Comparison of ENCODE assay signal across 8 mouse cellular contexts in the genomic region with DNA sequence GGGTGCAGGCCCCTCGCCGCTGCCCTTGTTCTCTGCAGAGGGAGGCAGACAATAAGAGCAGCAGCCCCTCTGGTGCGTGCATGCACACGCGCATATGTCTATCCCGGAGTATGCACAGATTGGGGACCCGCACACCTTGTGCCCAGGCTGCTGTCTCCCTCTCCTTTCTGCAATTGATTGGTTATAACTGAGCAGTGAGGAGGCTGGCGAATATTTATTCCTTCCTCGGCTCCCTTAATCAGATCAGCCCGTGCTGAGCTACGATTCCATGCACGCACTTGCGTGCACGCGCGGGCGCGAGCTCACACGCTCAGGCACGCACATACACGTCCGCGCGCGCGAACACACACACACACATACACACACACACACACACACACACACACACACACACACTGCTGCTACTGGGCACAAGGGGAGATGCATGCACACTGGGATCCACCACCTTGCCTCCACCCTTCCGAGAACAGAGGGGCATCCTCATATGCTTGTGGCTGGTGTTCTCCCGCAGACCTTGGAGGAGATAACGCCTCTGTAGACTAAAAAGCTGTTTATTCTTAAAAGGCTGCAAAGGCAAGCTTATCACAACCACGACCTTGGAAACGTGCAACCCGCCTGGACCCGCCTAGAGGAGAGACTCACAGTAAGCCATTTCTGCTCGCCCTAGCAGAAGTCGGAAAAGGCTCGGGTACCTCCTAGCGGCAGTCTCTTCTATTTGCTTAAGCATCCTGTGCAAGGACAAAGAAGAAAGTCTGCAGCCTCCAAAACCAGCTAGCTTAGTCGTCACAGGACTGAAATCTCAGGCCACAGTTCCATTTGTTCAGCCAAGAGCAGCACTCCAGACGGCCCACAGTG. TPM values are rescaled to one million over a fixed set of nuclear protein-coding genes. Genes with fewer than 3 reads are reported as not detected.
DNase-seq lines count a peak whose midpoint lies in the region; ATAC-seq and TF ChIP-seq lines count a peak whose summit lies in the region.

No protein-coding gene starts in this region.

- H3K27ac ChIP-seq in heart, embryonic 12.5 days (ENCODE audit: poor library complexity, severe bottlenecking) = peak overlapping the region; percentile 19; the same call in 1 of the 2 replicates
- peak overlapping the region; percentile 51 for H3K27ac ChIP-seq in kidney, embryonic 15.5 days
- 0 out of 2 replicates have a peak overlapping the region, but pooled peaks have one; percentile 38 for H3K27ac ChIP-seq in limb, embryonic 14.5 days (replicated peaks; ENCODE audit: low read depth, low read length)
- H3K27ac ChIP-seq in midbrain, embryonic 14.5 days (replicated peaks; ENCODE audit: low read depth, low read length) = peak overlapping the region; percentile 99

- peaks cover 36% of the 10 kb centered on the region for H3K27me3 ChIP-seq in erythroblast, embryonic 14.5 days (ENCODE audit: control insufficient read depth)
- peaks cover 20% of the 10 kb centered on the region for H3K27me3 ChIP-seq in heart, embryonic 12.5 days (replicated peaks)
- peaks cover 15% of the 10 kb centered on the region for H3K27me3 ChIP-seq in kidney, embryonic 15.5 days
- peaks cover 10% of the 10 kb centered on the region; the same call in 1 of the 2 replicates for H3K27me3 ChIP-seq in limb, embryonic 14.5 days (ENCODE audit: control insufficient read depth, insufficient read depth, low read length)
- no peaks in the 10 kb centered on the region for H3K27me3 ChIP-seq in midbrain, embryonic 14.5 days (ENCODE audit: control insufficient read depth, insufficient read depth, low read length)

- H3K9me3 ChIP-seq in erythroblast, embryonic 14.5 days (ENCODE audit: control insufficient read depth, low read length) = no peaks in the 10 kb centered on the region
- no peaks in the 10 kb centered on the region for H3K9me3 ChIP-seq in heart, embryonic 12.5 days (replicated peaks)
- H3K9me3 ChIP-seq in kidney, embryonic 15.5 days (replicated peaks) = no peaks in the 10 kb centered on the region
- H3K9me3 ChIP-seq in limb, embryonic 14.5 days (ENCODE audit: control insufficient read depth, low read length) = no peaks in the 10 kb centered on the region
- H3K9me3 ChIP-seq in midbrain, embryonic 14.5 days (ENCODE audit: control insufficient read depth, low read length) = no peaks in the 10 kb centered on the region

- no peak for ATAC-seq in erythroblast, adult 5-6 weeks (replicated peaks; ENCODE audit: low FRiP score, poor library complexity, severe bottlenecking)
- peak; percentile 80 for ATAC-seq in heart, embryonic 12.5 days (ENCODE audit: insufficient number of reproducible peaks, low FRiP score)
- ATAC-seq in kidney, embryonic 15.5 days (replicated peaks; ENCODE audit: low FRiP score) = peak; percentile 92
- ATAC-seq in limb, embryonic 14.5 days (ENCODE audit: low FRiP score, low read depth) = peak; percentile 88
- peak; percentile 90 for ATAC-seq in midbrain, embryonic 14.5 days (ENCODE audit: low FRiP score, low TSS enrichment)

- peak; percentile 92 for DNase-seq in embryo, embryonic 11 days
- DNase-seq in limb, embryonic 14.5 days (ENCODE audit: low spot score) = peak; percentile 91
- DNase-seq in midbrain, embryonic 14.5 days = peak; percentile 94
- DNase-seq in spleen, postnatal 36 days (ENCODE audit: low spot score in 2 of 2) = peak; percentile 57 to 64

- peak overlapping the region; percentile 98 for H3K4me2 ChIP-seq in heart, embryonic 12.5 days
- peak overlapping the region; percentile 98 for H3K4me2 ChIP-seq in kidney, embryonic 15.5 days
- H3K4me2 ChIP-seq in limb, embryonic 14.5 days (replicated peaks; ENCODE audit: low read depth, low read length, severe bottlenecking) = peak overlapping the region; percentile 97
- H3K4me2 ChIP-seq in midbrain, embryonic 14.5 days (ENCODE audit: low read length) = peak overlapping the region; percentile 73

- TF ChIP-seq POLR2A in limb, embryonic 14.5 days (IDR thresholded peaks at IDR 0.05; ENCODE audit: borderline replicate concordance, extremely low read depth, insufficient read depth, insufficient read length) = peak; percentile 56; the same call in 1 of the 2 replicates

- under 1% methylated on average over 39 of the region's 39 CpGs for WGBS in heart, embryonic 12.5 days
- under 1% methylated on average over 39 of the region's 39 CpGs for WGBS in kidney, embryonic 15.5 days
- under 1% methylated on average over 39 of the region's 39 CpGs for WGBS in limb, embryonic 14.5 days
- WGBS in midbrain, embryonic 14.5 days = under 1% methylated on average over 39 of the region's 39 CpGs

- H3K9ac ChIP-seq in heart, embryonic 12.5 days = peak overlapping the region; percentile 65
- H3K9ac ChIP-seq in kidney, embryonic 15.5 days = peak overlapping the region; percentile 55
- peak overlapping the region; percentile 66 for H3K9ac ChIP-seq in limb, embryonic 14.5 days (ENCODE audit: low read depth, low read length, severe bottlenecking)
- peak overlapping the region; percentile 89 for H3K9ac ChIP-seq in midbrain, embryonic 14.5 days (replicated peaks; ENCODE audit: low read length)

- no peaks in the 10 kb centered on the region for H3K36me3 ChIP-seq in erythroblast, embryonic 14.5 days (ENCODE audit: control insufficient read depth)
- H3K36me3 ChIP-seq in heart, embryonic 12.5 days = no peaks in the 10 kb centered on the region
- no peaks in the 10 kb centered on the region for H3K36me3 ChIP-seq in kidney, embryonic 15.5 days
- no peaks in the 10 kb centered on the region for H3K36me3 ChIP-seq in limb, embryonic 14.5 days (ENCODE audit: control insufficient read depth, insufficient read depth, low read length)
- 0 out of 2 replicates have a peak, but pooled peaks cover 5% of the 10 kb centered on the region for H3K36me3 ChIP-seq in midbrain, embryonic 14.5 days (ENCODE audit: control insufficient read depth, insufficient read depth, low read length)

- H3K4me1 ChIP-seq in erythroblast, embryonic 14.5 days (ENCODE audit: control insufficient read depth) = no peaks in the 10 kb centered on the region
- peaks cover 7% of the 10 kb centered on the region for H3K4me1 ChIP-seq in heart, embryonic 12.5 days (replicated peaks)
- H3K4me1 ChIP-seq in kidney, embryonic 15.5 days = peaks cover 11% of the 10 kb centered on the region
- H3K4me1 ChIP-seq in limb, embryonic 14.5 days (ENCODE audit: control insufficient read depth, insufficient read depth, low read length) = 0 out of 2 replicates have a peak, but pooled peaks cover 5% of the 10 kb centered on the region
- H3K4me1 ChIP-seq in midbrain, embryonic 14.5 days (ENCODE audit: control insufficient read depth, insufficient read depth, low read length) = peaks cover 28% of the 10 kb centered on the region

- H3K4me3 ChIP-seq in erythroblast, embryonic 14.5 days (replicated peaks) = peak overlapping the region; percentile 20
- peak overlapping the region; percentile 68 for H3K4me3 ChIP-seq in heart, embryonic 12.5 days
- peak overlapping the region; percentile 65 for H3K4me3 ChIP-seq in kidney, embryonic 15.5 days (replicated peaks)
- H3K4me3 ChIP-seq in limb, embryonic 14.5 days (replicated peaks; ENCODE audit: low read length) = peak overlapping the region; percentile 60
- peak overlapping the region; percentile 74 for H3K4me3 ChIP-seq in midbrain, embryonic 14.5 days (replicated peaks; ENCODE audit: low read depth, low read length)

RNA-seq across cellular contexts. Expression of a gene that starts 0.5 kb away (rescaled TPM):
- not detected in 2 replicates for polyA plus RNA-seq in erythroblast, embryonic 14.5 days (2012)
- total RNA-seq in erythroblast, adult 5-6 weeks (2015; ENCODE audit: low replicate concordance) = not detected in 2 replicates
- total RNA-seq in erythroblast, adult 5-6 weeks (2017; ENCODE audit: low replicate concordance) = not detected in 2 replicates
- polyA plus RNA-seq in heart, embryonic 12.5 days (2016; fragmentation: Nextera tagmentation; extraction: Ambion mirVana) = 3.7 and 4.0 TPM in 2 replicates
- polyA plus RNA-seq in kidney, embryonic 15.5 days (2015; fragmentation: Nextera tagmentation; extraction: Ambion mirVana) = 3.0 and 3.1 TPM in 2 replicates
- polyA plus RNA-seq in limb, embryonic 14.5 days (2012; rRNA removed) = 0.93 and 1.1 TPM in 2 replicates
- 1.1 and 1.3 TPM in 2 replicates for polyA plus RNA-seq in limb, embryonic 14.5 days (2014; fragmentation: Nextera tagmentation; extraction: Ambion mirVana)
- polyA plus RNA-seq in midbrain, embryonic 14.5 days (2014; fragmentation: Nextera tagmentation; extraction: Ambion mirVana) = 7.5 and 8.4 TPM in 2 replicates

Comparison
In these comparisons a context has a peak if more than half of its experiments do, and no peak if none do; other contexts are left out.
1. H3K4me3 ChIP-seq: peak in every context shown above with its lines; median percentile 74 in midbrain, embryonic 14.5 days; 68 in heart, embryonic 12.5 days; 65 in kidney, embryonic 15.5 days; 60 in limb, embryonic 14.5 days; 20 in erythroblast, embryonic 14.5 days.
2. H3K27ac ChIP-seq: peak in every context shown above with its lines; median percentile 99 in midbrain, embryonic 14.5 days; 51 in kidney, embryonic 15.5 days; 38 in limb, embryonic 14.5 days; 19 in heart, embryonic 12.5 days.